Mouse (Mus musculus): ENCODE data around the gene Frs2. TPM values are rescaled to one million over a fixed set of nuclear protein-coding genes. Genes with fewer than 3 reads are reported as not detected.

Frs2 gene
- total and polyA plus RNA-seq, 2 experiments, result 7.4 to 11.1 TPM

GRCm38 (mm10) chr10:117130037-117130436, 18.3 kb downstream of the Frs2 start:
- Histone ChIP-seq H3K27me3 (ENCODE audit: control insufficient read depth, insufficient read depth, low read length) (no peaks in the 10 kb centered on the region), H3K27ac (replicated peaks; ENCODE audit: insufficient read depth, low read depth, low read length) (peak overlapping the region; percentile 58), H3K79me2 (ENCODE audit: control insufficient read depth, insufficient read depth, low read length) (peaks cover 48% of the 10 kb centered on the region), H3K9ac (ENCODE audit: low read depth, low read length) (no peak overlapping the region), H3K4me1 (ENCODE audit: control insufficient read depth, insufficient read depth, low read length) (peaks cover 21% of the 10 kb centered on the region), H3K4me3 (ENCODE audit: insufficient read depth, low read depth, low read length) (no peak overlapping the region), H3K36me3 (ENCODE audit: control insufficient read depth, insufficient read depth, low read length) (no peaks in the 10 kb centered on the region)
- WGBS, result 10% methylated on average over 6 of the region's 6 CpGs
- TF ChIP-seq POLR2A (IDR thresholded peaks at IDR 0.05; ENCODE audit: extremely low read depth, insufficient read depth, low read length) (no peak), CTCF (IDR thresholded peaks at IDR 0.05; ENCODE audit: low read depth, low read length) (no peak)
- DNase-seq (ENCODE audit: extremely low read depth, low read depth, low spot score), result peak; percentile 85

DNA sequence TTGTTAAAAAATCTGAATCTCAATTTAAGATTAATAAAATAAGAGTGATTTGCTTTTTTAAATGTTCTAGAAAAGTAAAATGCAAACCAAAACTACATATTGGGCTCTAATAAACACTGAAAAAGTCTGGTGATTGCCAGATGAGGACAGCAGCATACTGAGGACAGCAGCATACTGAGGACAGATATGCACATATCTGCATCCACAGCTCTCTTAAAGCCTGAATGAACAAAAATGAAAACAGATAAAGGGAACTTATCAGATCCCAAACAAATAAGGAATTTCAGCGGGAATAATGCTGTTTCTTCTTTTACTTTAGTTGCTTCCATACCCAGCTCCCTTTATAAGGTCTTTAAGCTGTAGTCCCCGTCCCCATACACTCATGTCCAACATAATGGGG, 19.6 kb downstream of the Frs2 start:
- Histone ChIP-seq H3K27ac (replicated peaks; ENCODE audit: insufficient read depth, low read depth, low read length) (no peak overlapping the region), H3K36me3 (ENCODE audit: control insufficient read depth, insufficient read depth, low read length) (no peaks in the 10 kb centered on the region), H3K79me2 (ENCODE audit: control insufficient read depth, insufficient read depth, low read length) (peaks cover 43% of the 10 kb centered on the region), H3K4me1 (ENCODE audit: control insufficient read depth, insufficient read depth, low read length) (peaks cover 22% of the 10 kb centered on the region), H3K27me3 (ENCODE audit: control insufficient read depth, insufficient read depth, low read length) (no peaks in the 10 kb centered on the region), H3K4me3 (ENCODE audit: insufficient read depth, low read depth, low read length) (no peak overlapping the region), H3K9ac (ENCODE audit: low read depth, low read length) (no peak overlapping the region)
- TF ChIP-seq CTCF (IDR thresholded peaks at IDR 0.05; ENCODE audit: low read depth, low read length) (no peak), POLR2A (IDR thresholded peaks at IDR 0.05; ENCODE audit: extremely low read depth, insufficient read depth, low read length) (no peak)
- no peak for DNase-seq (ENCODE audit: extremely low read depth, low read depth, low spot score)
- WGBS, result 86% methylated on average over 2 of the region's 2 CpGs

DNA sequence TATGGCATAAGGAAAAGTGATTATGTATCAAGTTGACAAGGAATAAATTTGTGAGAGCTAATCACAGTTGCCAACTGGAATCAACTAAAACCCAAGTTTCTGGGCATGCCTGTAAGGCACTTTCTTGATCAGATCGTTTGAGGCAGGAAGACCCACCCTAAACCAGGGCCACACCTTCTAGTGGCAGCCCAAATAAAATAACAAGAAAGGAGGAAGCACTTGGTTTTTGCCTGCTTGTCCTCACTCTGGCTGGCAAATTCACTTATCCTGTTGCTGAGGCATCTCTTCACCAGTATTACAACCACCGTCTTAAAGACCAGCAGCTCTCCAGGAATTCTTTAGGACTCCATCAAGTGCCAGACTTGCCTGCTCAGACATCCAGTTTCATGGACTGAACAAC, 20.9 kb downstream of the Frs2 start:
- Histone ChIP-seq H3K27me3 (ENCODE audit: control insufficient read depth, insufficient read depth, low read length) (no peaks in the 10 kb centered on the region), H3K27ac (replicated peaks; ENCODE audit: insufficient read depth, low read depth, low read length) (no peak overlapping the region), H3K36me3 (ENCODE audit: control insufficient read depth, insufficient read depth, low read length) (no peaks in the 10 kb centered on the region), H3K79me2 (ENCODE audit: control insufficient read depth, insufficient read depth, low read length) (peaks cover 43% of the 10 kb centered on the region), H3K9ac (ENCODE audit: low read depth, low read length) (no peak overlapping the region), H3K4me3 (ENCODE audit: insufficient read depth, low read depth, low read length) (no peak overlapping the region), H3K4me1 (ENCODE audit: control insufficient read depth, insufficient read depth, low read length) (peaks cover 25% of the 10 kb centered on the region)
- no peak for DNase-seq (ENCODE audit: extremely low read depth, low read depth, low spot score)
- 72% methylated on average over 2 of the region's 2 CpGs for WGBS
- TF ChIP-seq POLR2A (IDR thresholded peaks at IDR 0.05; ENCODE audit: extremely low read depth, insufficient read depth, low read length) (no peak), CTCF (IDR thresholded peaks at IDR 0.05; ENCODE audit: low read depth, low read length) (no peak)

DNA sequence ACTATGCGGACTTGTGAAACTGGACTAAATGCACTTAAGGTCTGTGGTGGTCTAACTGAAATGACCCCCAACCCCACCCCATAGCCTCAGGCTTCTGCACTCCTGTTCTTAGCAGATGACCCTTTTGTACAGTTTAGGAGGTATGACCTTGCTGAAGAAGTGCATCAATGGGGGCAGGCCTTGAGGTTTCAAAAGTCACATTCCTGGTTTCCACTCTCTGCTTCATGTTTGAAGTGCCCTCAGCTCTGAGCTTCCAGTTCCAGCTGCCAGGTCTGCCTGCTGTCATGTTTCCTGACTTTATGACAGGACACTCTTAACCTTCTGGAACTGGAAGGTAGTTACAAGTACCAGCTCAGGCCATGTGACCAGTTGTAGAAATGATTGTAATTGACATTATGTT, 21.6 kb downstream of the Frs2 start:
- 60% methylated on average over 1 of the region's 1 CpGs for WGBS
- TF ChIP-seq CTCF (IDR thresholded peaks at IDR 0.05; ENCODE audit: low read depth, low read length) (no peak), POLR2A (IDR thresholded peaks at IDR 0.05; ENCODE audit: extremely low read depth, insufficient read depth, low read length) (no peak)
- Histone ChIP-seq H3K4me3 (ENCODE audit: insufficient read depth, low read depth, low read length) (no peak overlapping the region), H3K9ac (ENCODE audit: low read depth, low read length) (no peak overlapping the region), H3K79me2 (ENCODE audit: control insufficient read depth, insufficient read depth, low read length) (peaks cover 37% of the 10 kb centered on the region), H3K4me1 (ENCODE audit: control insufficient read depth, insufficient read depth, low read length) (peaks cover 27% of the 10 kb centered on the region), H3K27me3 (ENCODE audit: control insufficient read depth, insufficient read depth, low read length) (no peaks in the 10 kb centered on the region), H3K36me3 (ENCODE audit: control insufficient read depth, insufficient read depth, low read length) (no peaks in the 10 kb centered on the region), H3K27ac (replicated peaks; ENCODE audit: insufficient read depth, low read depth, low read length) (no peak overlapping the region)
- peak; percentile 61 for DNase-seq (ENCODE audit: extremely low read depth, low read depth, low spot score)

DNA sequence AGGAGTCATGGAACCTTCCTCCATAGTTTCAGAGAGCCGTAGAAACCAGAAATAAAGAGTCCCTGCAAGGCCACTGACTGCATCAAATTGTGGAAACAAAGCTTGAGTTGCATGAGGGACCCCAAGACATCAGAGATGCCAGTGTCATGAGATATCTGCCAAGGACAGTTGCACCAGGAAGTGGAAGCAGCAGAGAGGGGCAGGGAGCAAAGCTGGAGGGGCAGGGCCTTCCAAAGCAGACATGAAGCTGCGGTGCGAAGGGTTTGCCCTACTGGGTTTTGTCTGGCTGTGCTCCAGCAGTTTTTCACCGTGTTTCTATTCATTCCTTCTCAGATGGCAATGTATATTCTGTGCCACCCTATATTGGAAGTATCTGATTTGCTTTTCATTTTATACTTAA, 22.1 kb downstream of the Frs2 start:
- WGBS, result 76% methylated on average over 4 of the region's 4 CpGs
- Histone ChIP-seq H3K4me1 (ENCODE audit: control insufficient read depth, insufficient read depth, low read length) (peaks cover 27% of the 10 kb centered on the region), H3K27ac (replicated peaks; ENCODE audit: insufficient read depth, low read depth, low read length) (no peak overlapping the region), H3K9ac (ENCODE audit: low read depth, low read length) (no peak overlapping the region), H3K27me3 (ENCODE audit: control insufficient read depth, insufficient read depth, low read length) (no peaks in the 10 kb centered on the region), H3K36me3 (ENCODE audit: control insufficient read depth, insufficient read depth, low read length) (no peaks in the 10 kb centered on the region), H3K4me3 (ENCODE audit: insufficient read depth, low read depth, low read length) (no peak overlapping the region), H3K79me2 (ENCODE audit: control insufficient read depth, insufficient read depth, low read length) (peaks cover 37% of the 10 kb centered on the region)
- TF ChIP-seq POLR2A (IDR thresholded peaks at IDR 0.05; ENCODE audit: extremely low read depth, insufficient read depth, low read length) (no peak), CTCF (IDR thresholded peaks at IDR 0.05; ENCODE audit: low read depth, low read length) (no peak)
- DNase-seq (ENCODE audit: extremely low read depth, low read depth, low spot score), result no peak

- H3K27me3 ChIP-seq (ENCODE audit: control insufficient read depth, insufficient read depth, low read length), result no peaks in the 10 kb centered on the region
- no peaks in the 10 kb centered on the region for H3K36me3 ChIP-seq (ENCODE audit: control insufficient read depth, insufficient read depth, low read length)
- TF ChIP-seq POLR2A (IDR thresholded peaks at IDR 0.05; ENCODE audit: extremely low read depth, insufficient read depth, low read length) (no peak), CTCF (IDR thresholded peaks at IDR 0.05; ENCODE audit: low read depth, low read length) (no peak)
- WGBS, result 43% methylated on average over 3 of the region's 3 CpGs
- peaks cover 16% of the 10 kb centered on the region for H3K4me1 ChIP-seq (ENCODE audit: control insufficient read depth, insufficient read depth, low read length)
- H3K9ac ChIP-seq (ENCODE audit: low read depth, low read length), result no peak overlapping the region
- peaks cover 37% of the 10 kb centered on the region for H3K79me2 ChIP-seq (ENCODE audit: control insufficient read depth, insufficient read depth, low read length)
- H3K4me3 ChIP-seq (ENCODE audit: insufficient read depth, low read depth, low read length), result no peak overlapping the region
- H3K27ac ChIP-seq (replicated peaks; ENCODE audit: insufficient read depth, low read depth, low read length), result no peak overlapping the region
- peak; percentile 61 for DNase-seq (ENCODE audit: extremely low read depth, low read depth, low spot score)
Observed at GRCm38 (mm10) chr10:117121448-117121847, 26.9 kb downstream of the Frs2 start.
